Mouse (Mus musculus): Measurements from ENCODE around the gene Furin. TPM values are rescaled to one million over a fixed set of nuclear protein-coding genes. Genes with fewer than 3 reads are reported as not detected.

Gene Furin
- total and polyA plus RNA-seq, 3 experiments: 13.7 to 32.3 TPM; not detected in 1

DNA sequence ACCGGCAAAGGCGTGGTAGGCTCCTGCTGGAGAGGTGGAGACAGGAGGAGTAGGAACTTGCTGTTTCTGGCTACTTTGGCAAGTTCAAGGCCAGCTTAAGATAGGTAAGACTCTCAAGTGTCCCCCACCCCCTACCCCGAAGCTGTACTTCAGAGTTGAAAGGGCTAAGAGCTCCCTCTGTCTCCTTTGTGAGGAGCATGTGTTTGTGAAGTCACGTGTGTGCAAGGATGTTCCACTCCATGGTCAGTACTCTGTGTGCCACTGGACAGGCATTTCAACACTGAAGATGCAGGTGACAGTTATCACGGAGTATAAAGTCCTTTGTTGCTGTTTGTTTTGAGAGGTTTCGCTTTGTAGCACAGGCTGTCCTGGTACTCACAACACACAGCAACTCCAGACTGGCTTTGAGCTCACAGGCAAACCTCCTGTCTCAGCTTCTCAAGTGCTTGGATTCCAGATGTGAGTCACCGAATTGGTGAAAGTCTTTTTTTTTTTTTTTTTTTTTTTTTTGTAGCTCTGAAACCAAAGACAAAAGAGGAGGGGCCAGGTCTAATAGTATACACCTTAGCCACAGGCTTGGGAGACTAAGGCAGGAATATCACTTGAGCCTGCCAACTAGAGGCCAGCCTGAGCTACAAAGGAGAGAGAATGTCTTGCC is 41.1 kb upstream of the Furin start:
- H3K4me1 ChIP-seq (ENCODE audit: control insufficient read depth in 1 of 2, insufficient read depth in 2 of 2, low read length in 2 of 2): peaks cover 34 to 78% of the 10 kb centered on the region in 2 experiments
- TF ChIP-seq USF2 (IDR thresholded peaks at IDR 0.05; ENCODE audit: borderline replicate concordance in 1 of 2, insufficient read depth in 1 of 2, low read depth in 1 of 2, low read length in 2 of 2) (peak in 1 of 2 experiments; percentile 52; a peak in 1 of 4 replicates), MAFK (IDR thresholded peaks at IDR 0.05; ENCODE audit: borderline replicate concordance, low read depth, low read length) (no peak), ZNF384 (IDR thresholded peaks at IDR 0.05; ENCODE audit: low read depth, low read length) (peak; percentile 85), ELF1 (IDR thresholded peaks at IDR 0.05; ENCODE audit: low read depth, low read length) (no peak), USF1 (IDR thresholded peaks at IDR 0.05; ENCODE audit: low read depth, low read length) (peak; percentile 86), TCF12 (IDR thresholded peaks at IDR 0.05; ENCODE audit: low read depth, low read length) (no peak), UBTF (IDR thresholded peaks at IDR 0.05; ENCODE audit: borderline replicate concordance, insufficient read depth, low read depth, low read length) (no peak), HCFC1 (IDR thresholded peaks at IDR 0.05; ENCODE audit: low read depth, low read length) (0 out of 2 replicates have a peak, but pooled peaks have one; percentile 8), SMC3 (IDR thresholded peaks at IDR 0.05; ENCODE audit: low read depth, low read length) (0 out of 2 replicates have a peak, but pooled peaks have one; percentile 12), NELFE (IDR thresholded peaks at IDR 0.05; ENCODE audit: low read depth, low read length) (no peak; the same call in 1 of the 2 replicates), CHD1 (IDR thresholded peaks at IDR 0.05; ENCODE audit: low read depth, low read length) (no peak), CTCF (IDR thresholded peaks at IDR 0.05 in 2 of 3, conservative IDR thresholded peaks at IDR 0.05 in 1 of 3; ENCODE audit: control insufficient read depth in 1 of 3, insufficient read depth in 1 of 3, low read depth in 2 of 3, low read length in 3 of 3, poor library complexity in 1 of 3, severe bottlenecking in 1 of 3) (peak in 1 of 3 experiments; percentile 13; a peak in 1 of 6 replicates), TBP (IDR thresholded peaks at IDR 0.05; ENCODE audit: low read depth, low read length) (peak; percentile 53; the same call in 1 of the 2 replicates), POLR2A (IDR thresholded peaks at IDR 0.05; ENCODE audit: control insufficient read depth in 1 of 2, insufficient read depth in 1 of 2, low read depth in 1 of 2, low read length in 2 of 2, poor library complexity in 1 of 2) (peak; percentile 9 to 35; a peak in 1 of 4 replicates), CHD2 (IDR thresholded peaks at IDR 0.05; ENCODE audit: low read length) (no peak), SIN3A (IDR thresholded peaks at IDR 0.05; ENCODE audit: low read length) (no peak), E2F4 (IDR thresholded peaks at IDR 0.05; ENCODE audit: borderline replicate concordance, low read depth, low read length) (no peak), GABPA (IDR thresholded peaks at IDR 0.05; ENCODE audit: low read depth, low read length) (no peak), ETS1 (IDR thresholded peaks at IDR 0.05; ENCODE audit: low read depth, low read length) (peak; percentile 29; the same call in 1 of the 2 replicates), MXI1 (IDR thresholded peaks at IDR 0.05; ENCODE audit: low read depth, low read length) (no peak; the same call in 1 of the 2 replicates), MYC (IDR thresholded peaks at IDR 0.05; ENCODE audit: low read depth, low read length) (peak; percentile 76; the same call in 1 of the 2 replicates), POLR2AphosphoS2 (IDR thresholded peaks at IDR 0.05; ENCODE audit: low read length) (no peak), BHLHE40 (IDR thresholded peaks at IDR 0.05; ENCODE audit: borderline replicate concordance, low read depth, low read length) (peak; percentile 80), MAX (IDR thresholded peaks at IDR 0.05; ENCODE audit: low read length) (peak; percentile 78), ZKSCAN1 (IDR thresholded peaks at IDR 0.05; ENCODE audit: low read depth, low read length) (no peak), ZC3H11A (IDR thresholded peaks at IDR 0.05; ENCODE audit: low read depth, low read length) (0 out of 2 replicates have a peak, but pooled peaks have one; percentile 24), MEF2A (IDR thresholded peaks at IDR 0.05; ENCODE audit: extremely low read depth, insufficient replicate concordance, low read depth, low read length, poor library complexity, severe bottlenecking) (no peak), KAT2A (conservative IDR thresholded peaks at IDR 0.05; ENCODE audit: low read depth, low read length) (no peak), TAL1 (IDR thresholded peaks at IDR 0.05; ENCODE audit: low read length) (no peak), GATA1 (IDR thresholded peaks at IDR 0.05; ENCODE audit: low read depth, low read length) (no peak), ZMIZ1 (IDR thresholded peaks at IDR 0.05; ENCODE audit: low read depth, low read length) (no peak; the same call in 1 of the 2 replicates), RCOR1 (IDR thresholded peaks at IDR 0.05; ENCODE audit: low read depth, low read length) (peak; percentile 16; the same call in 1 of the 2 replicates), EP300 (IDR thresholded peaks at IDR 0.05; ENCODE audit: low read depth in 1 of 2, low read length in 2 of 2) (peak in 1 of 2 experiments; percentile 17; a peak in 2 of 4 replicates), MYB (IDR thresholded peaks at IDR 0.05; ENCODE audit: low read depth, low read length) (no peak), JUND (IDR thresholded peaks at IDR 0.05; ENCODE audit: low read depth, low read length) (no peak), MAZ (IDR thresholded peaks at IDR 0.05; ENCODE audit: low read depth, low read length) (no peak)

More for the DNA sequence above, 41.1 kb upstream of the Furin start:
- Histone ChIP-seq H3K27me3 (ENCODE audit: control insufficient read depth in 1 of 2, insufficient read depth in 2 of 2, low read length in 2 of 2) (no peaks in the 10 kb centered on the region), H3K79me2 (ENCODE audit: control insufficient read depth, insufficient read depth, low read length, poor library complexity) (peaks cover 8% of the 10 kb centered on the region), H3K27ac (ENCODE audit: control insufficient read depth, low read depth, low read length) (peak overlapping the region; percentile 99), H3K36me3 (ENCODE audit: control insufficient read depth in 1 of 2, insufficient read depth in 2 of 2, low read length in 2 of 2) (peaks cover 0 to 57% of the 10 kb centered on the region in 2 experiments; a peak in 2 of 4 replicates), H3K9me3 (replicated peaks; ENCODE audit: insufficient read depth, low read length) (no peaks in the 10 kb centered on the region), H3K9ac (ENCODE audit: control insufficient read depth, low read depth, low read length, poor library complexity, severe bottlenecking) (peak overlapping the region; percentile 78), H3K4me3 (ENCODE audit: control insufficient read depth in 1 of 2, insufficient read depth in 1 of 2, low read depth in 2 of 2, low read length in 2 of 2) (peak overlapping the region; percentile 15 to 17; a peak in 3 of 4 replicates)
- peak; percentile 72 for DNase-seq (ENCODE audit: low read depth, low spot score)

Measured in MEL (cell line).